Mouse (Mus musculus) heart, postnatal 0 days (tissue): ENCODE measurements around the gene Dpm3.

ENCODE experiments used
- CTCF ChIP-seq: IDR thresholded peaks from 2 replicates; pipeline ENCODE4 v1.5.1; 2016; ENCODE audit warnings: antibody characterized with exemption, control low read depth, low read depth
- EP300 ChIP-seq: IDR thresholded peaks from 2 replicates; pipeline ENCODE4 v1.6.1; 2016; ENCODE audit warnings: antibody characterized with exemption, low read depth

DNA sequence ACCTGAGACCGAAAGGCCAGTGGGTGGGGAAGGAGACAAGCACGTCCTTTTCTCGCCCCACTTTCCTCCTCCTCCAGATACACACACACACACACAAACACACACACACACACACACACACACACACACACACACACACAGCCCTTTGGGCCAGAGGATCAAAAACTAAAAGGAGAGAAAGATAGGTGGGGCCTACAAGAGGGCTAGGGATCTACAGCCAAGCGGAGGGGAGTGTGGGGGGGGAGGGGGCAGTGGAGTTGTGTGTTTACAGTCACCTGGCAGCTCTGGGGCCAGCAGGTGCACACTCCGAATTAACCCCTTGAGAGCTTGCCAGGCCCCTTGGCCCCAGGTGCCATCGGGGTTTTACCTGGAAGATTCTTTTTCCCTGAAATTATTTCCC is 26.5 kb upstream of the Dpm3 start:
- no peak for TF ChIP-seq EP300
- no peak for TF ChIP-seq CTCF
